Mouse (Mus musculus): Measurements from ENCODE around the gene Aldh1a7. TPM values are rescaled to one million over a fixed set of nuclear protein-coding genes. Genes with fewer than 3 reads are reported as not detected.

Aldh1a7 gene
- total RNA-seq, 1 experiment: 0.49 TPM

DNA sequence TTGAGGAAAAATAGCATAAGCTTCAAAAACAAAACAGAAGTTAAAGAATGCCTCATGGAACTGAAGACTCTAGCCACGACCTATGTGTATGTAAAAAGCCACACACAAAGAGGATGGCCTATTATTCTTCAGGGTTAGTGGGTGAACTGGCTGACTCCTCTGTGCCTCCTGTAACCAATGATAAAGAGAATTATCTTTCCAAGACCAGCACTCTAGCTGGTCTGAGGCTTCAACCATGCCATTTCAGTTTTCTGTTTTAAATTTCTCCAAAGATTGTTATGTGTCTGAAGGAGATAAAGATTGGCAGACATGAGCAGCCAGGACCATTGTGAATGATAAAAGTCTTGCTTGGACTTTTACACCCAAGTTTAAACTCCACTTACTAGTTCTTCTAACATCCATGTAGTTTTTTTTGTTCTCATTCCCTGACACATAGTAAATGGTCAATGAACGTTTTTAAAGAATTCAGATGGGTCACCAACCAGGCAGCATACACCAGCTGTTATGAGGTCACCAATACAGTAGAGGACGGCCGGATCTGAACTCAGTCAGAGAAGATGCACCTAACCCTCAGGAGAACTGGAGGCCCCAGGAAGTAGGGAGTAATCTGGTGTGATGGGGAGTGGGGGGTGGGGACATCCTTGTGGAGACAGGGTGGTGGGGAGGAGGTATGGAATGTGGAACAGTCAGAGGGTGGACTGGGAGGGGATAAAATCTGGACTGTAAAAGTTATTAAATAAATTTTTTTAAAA is 34.5 kb upstream of the Aldh1a7 start:
- in situ Hi-C loops (cut with MboI; ENCODE audit: low sequenced_read_pairs in 2 of 2, unreplicated experiment in 2 of 2): loop anchor here (25.0 kb wide), 2 partner anchors 325 to 400 kb away; no protein-coding TSS in a partner anchor
- DNase-seq (ENCODE audit: low read depth, low spot score): no peak

GRCm38 (mm10) chr19:20761119-20761518 is 33.8 kb upstream of the Aldh1a7 start:
- no peak for TF ChIP-seq CHD2 (IDR thresholded peaks at IDR 0.05; ENCODE audit: low read depth, low read length)
- TF ChIP-seq ZC3H11A (IDR thresholded peaks at IDR 0.05; ENCODE audit: borderline replicate concordance, low read depth, low read length): no peak
- no peak for TF ChIP-seq HCFC1 (IDR thresholded peaks at IDR 0.05; ENCODE audit: borderline replicate concordance, insufficient read depth, low read length)
- no peak for TF ChIP-seq MAFK (IDR thresholded peaks at IDR 0.05; ENCODE audit: insufficient read depth, low read depth, low read length)
- no peak for TF ChIP-seq ZNF384 (IDR thresholded peaks at IDR 0.05; ENCODE audit: low read depth, low read length)
- H3K4me1 ChIP-seq (ENCODE audit: control insufficient read depth in 2 of 2, insufficient read depth in 2 of 2, low read length in 2 of 2, poor library complexity in 1 of 2): no peaks in the 10 kb centered on the region
- in situ Hi-C loops (cut with MboI; ENCODE audit: low sequenced_read_pairs in 2 of 2, unreplicated experiment in 2 of 2): loop anchor here (25.0 kb wide), 2 partner anchors 324 to 399 kb away; no protein-coding TSS in a partner anchor
- H3K27ac ChIP-seq (ENCODE audit: insufficient read depth, low read depth, low read length, poor library complexity, severe bottlenecking): no peak overlapping the region
- no peak overlapping the region for H3K9ac ChIP-seq (ENCODE audit: insufficient read depth, low read depth, low read length, poor library complexity, severe bottlenecking)
- H3K9me3 ChIP-seq (ENCODE audit: control insufficient read depth, insufficient read depth, low read depth, low read length): no peaks in the 10 kb centered on the region
- DNase-seq (ENCODE audit: low read depth, low spot score): no peak
- H3K36me3 ChIP-seq (ENCODE audit: control insufficient read depth, insufficient read depth, low read length, poor library complexity, severe bottlenecking): no peaks in the 10 kb centered on the region
- H3K4me3 ChIP-seq (ENCODE audit: insufficient read depth in 1 of 2, low read depth in 1 of 2, low read length in 2 of 2, poor library complexity in 1 of 2, severe bottlenecking in 1 of 2): no peak overlapping the region

More for the DNA sequence above, 34.5 kb upstream of the Aldh1a7 start:
- H3K27ac ChIP-seq (ENCODE audit: insufficient read depth, low read depth, low read length, poor library complexity, severe bottlenecking): no peak overlapping the region
- no peak for TF ChIP-seq MAFK (IDR thresholded peaks at IDR 0.05; ENCODE audit: insufficient read depth, low read depth, low read length)
- no peak for TF ChIP-seq ZC3H11A (IDR thresholded peaks at IDR 0.05; ENCODE audit: borderline replicate concordance, low read depth, low read length)
- no peak for TF ChIP-seq HCFC1 (IDR thresholded peaks at IDR 0.05; ENCODE audit: borderline replicate concordance, insufficient read depth, low read length)
- no peak for TF ChIP-seq ZNF384 (IDR thresholded peaks at IDR 0.05; ENCODE audit: low read depth, low read length)
- no peak for TF ChIP-seq CHD2 (IDR thresholded peaks at IDR 0.05; ENCODE audit: low read depth, low read length)
- no peaks in the 10 kb centered on the region for H3K9me3 ChIP-seq (ENCODE audit: control insufficient read depth, insufficient read depth, low read depth, low read length)
- no peak overlapping the region for H3K4me3 ChIP-seq (ENCODE audit: insufficient read depth in 1 of 2, low read depth in 1 of 2, low read length in 2 of 2, poor library complexity in 1 of 2, severe bottlenecking in 1 of 2)
- H3K4me1 ChIP-seq (ENCODE audit: control insufficient read depth in 2 of 2, insufficient read depth in 2 of 2, low read length in 2 of 2, poor library complexity in 1 of 2): no peaks in the 10 kb centered on the region
- H3K36me3 ChIP-seq (ENCODE audit: control insufficient read depth, insufficient read depth, low read length, poor library complexity, severe bottlenecking): no peaks in the 10 kb centered on the region
- no peak overlapping the region for H3K9ac ChIP-seq (ENCODE audit: insufficient read depth, low read depth, low read length, poor library complexity, severe bottlenecking)

- H3K4me3 ChIP-seq (ENCODE audit: insufficient read depth in 1 of 2, low read depth in 1 of 2, low read length in 2 of 2, poor library complexity in 1 of 2, severe bottlenecking in 1 of 2): no peak overlapping the region
- no peak for DNase-seq (ENCODE audit: low read depth, low spot score)
- no peaks in the 10 kb centered on the region for H3K9me3 ChIP-seq (ENCODE audit: control insufficient read depth, insufficient read depth, low read depth, low read length)
- no peak overlapping the region for H3K9ac ChIP-seq (ENCODE audit: insufficient read depth, low read depth, low read length, poor library complexity, severe bottlenecking)
- TF ChIP-seq ZNF384 (IDR thresholded peaks at IDR 0.05; ENCODE audit: low read depth, low read length): no peak
- TF ChIP-seq MAFK (IDR thresholded peaks at IDR 0.05; ENCODE audit: insufficient read depth, low read depth, low read length): no peak
- no peak for TF ChIP-seq HCFC1 (IDR thresholded peaks at IDR 0.05; ENCODE audit: borderline replicate concordance, insufficient read depth, low read length)
- no peak for TF ChIP-seq ZC3H11A (IDR thresholded peaks at IDR 0.05; ENCODE audit: borderline replicate concordance, low read depth, low read length)
- TF ChIP-seq CHD2 (IDR thresholded peaks at IDR 0.05; ENCODE audit: low read depth, low read length): no peak
- H3K4me1 ChIP-seq (ENCODE audit: control insufficient read depth in 2 of 2, insufficient read depth in 2 of 2, low read length in 2 of 2, poor library complexity in 1 of 2): no peaks in the 10 kb centered on the region
- H3K36me3 ChIP-seq (ENCODE audit: control insufficient read depth, insufficient read depth, low read length, poor library complexity, severe bottlenecking): no peaks in the 10 kb centered on the region
- in situ Hi-C loops (cut with MboI; ENCODE audit: low sequenced_read_pairs in 2 of 2, unreplicated experiment in 2 of 2): loop anchor here in 1 of 2 experiments (25.0 kb wide), 1 partner anchor 382 kb away; no protein-coding TSS in a partner anchor
- H3K27ac ChIP-seq (ENCODE audit: insufficient read depth, low read depth, low read length, poor library complexity, severe bottlenecking): no peak overlapping the region
Measured at GRCm38 (mm10) chr19:20744630-20745029, 17.3 kb upstream of the Aldh1a7 start.

DNA sequence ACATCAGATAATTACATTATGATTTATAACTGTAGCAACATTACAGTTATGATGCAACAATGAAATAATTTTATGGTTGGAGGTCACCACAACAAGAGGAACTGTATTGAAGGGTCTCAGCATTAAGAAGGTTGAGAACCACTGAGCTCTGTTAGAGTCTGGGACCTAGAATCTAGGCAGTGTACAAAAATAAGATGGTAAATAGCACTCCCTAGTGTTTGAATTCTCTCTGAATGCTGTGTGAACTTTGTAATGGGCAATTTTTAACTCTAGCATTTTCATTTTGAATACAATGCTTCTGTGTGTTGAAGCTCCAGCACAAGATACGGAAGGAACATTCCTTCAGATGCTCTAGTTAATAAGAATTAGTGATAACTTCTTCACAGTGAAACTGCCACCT is 916 bp upstream of the Aldh1a7 start:
- Histone ChIP-seq H3K9ac (ENCODE audit: insufficient read depth, low read depth, low read length, poor library complexity, severe bottlenecking) (no peak overlapping the region), H3K4me1 (ENCODE audit: control insufficient read depth in 2 of 2, insufficient read depth in 2 of 2, low read length in 2 of 2, poor library complexity in 1 of 2) (no peaks in the 10 kb centered on the region), H3K9me3 (ENCODE audit: control insufficient read depth, insufficient read depth, low read depth, low read length) (no peaks in the 10 kb centered on the region), H3K27ac (ENCODE audit: insufficient read depth, low read depth, low read length, poor library complexity, severe bottlenecking) (no peak overlapping the region), H3K36me3 (ENCODE audit: control insufficient read depth, insufficient read depth, low read length, poor library complexity, severe bottlenecking) (no peaks in the 10 kb centered on the region), H3K4me3 (ENCODE audit: insufficient read depth in 1 of 2, low read depth in 1 of 2, low read length in 2 of 2, poor library complexity in 1 of 2, severe bottlenecking in 1 of 2) (no peak overlapping the region)
- DNase-seq (ENCODE audit: low read depth, low spot score): no peak
- in situ Hi-C loops (cut with MboI; ENCODE audit: low sequenced_read_pairs in 2 of 2, unreplicated experiment in 2 of 2): loop anchor here in 1 of 2 experiments (25.0 kb wide), 1 partner anchor 366 kb away; no protein-coding TSS in a partner anchor
- TF ChIP-seq ZC3H11A (IDR thresholded peaks at IDR 0.05; ENCODE audit: borderline replicate concordance, low read depth, low read length): no peak
- no peak for TF ChIP-seq MAFK (IDR thresholded peaks at IDR 0.05; ENCODE audit: insufficient read depth, low read depth, low read length)
- TF ChIP-seq HCFC1 (IDR thresholded peaks at IDR 0.05; ENCODE audit: borderline replicate concordance, insufficient read depth, low read length): no peak
- TF ChIP-seq ZNF384 (IDR thresholded peaks at IDR 0.05; ENCODE audit: low read depth, low read length): no peak
- no peak for TF ChIP-seq CHD2 (IDR thresholded peaks at IDR 0.05; ENCODE audit: low read depth, low read length)
